Mouse (Mus musculus) MN1 (cell line): ENCODE data around the gene Ankar.

ENCODE experiments used
- DNase-seq: peaks from one replicate; pipeline ENCODE4 v3.0.0-alpha.2; 2016; ENCODE audit warnings: low spot score

Gene Ankar

GRCm38 (mm10) chr1:72711684-72712083 is 11.3 kb upstream of the Ankar start:
- DNase-seq = peak; percentile 35

GRCm38 (mm10) chr1:72710753-72711653 is 10.6 kb upstream of the Ankar start, which contains the start of gene Rpl37a:
Rpl37a (plus strand) TSS chr1:72711290.
- DNase-seq = peak; percentile 95

- DNase-seq = no peak
Observed at GRCm38 (mm10) chr1:72707525-72707924, 7.1 kb upstream of the Ankar start.

GRCm38 (mm10) chr1:72698651-72699050 is 1.7 kb downstream of the Ankar start:
- peak; percentile 69 for DNase-seq

GRCm38 (mm10) chr1:72696256-72696655 is 4.1 kb downstream of the Ankar start:
- peak; percentile 21 for DNase-seq

- DNase-seq = no peak
Observed at GRCm38 (mm10) chr1:72673070-72673469, 27.3 kb downstream of the Ankar start.

- no peak for DNase-seq
Observed at GRCm38 (mm10) chr1:72640658-72641410, 59.5 kb downstream of the Ankar start.

GRCm38 (mm10) chr1:72635221-72635620 is 65.2 kb downstream of the Ankar start:
- no peak for DNase-seq

- DNase-seq = no peak
Observed at GRCm38 (mm10) chr1:72612172-72612571, 88.2 kb downstream of the Ankar start.

- DNase-seq = no peak
Observed at GRCm38 (mm10) chr1:72609887-72610877, 90.2 kb downstream of the Ankar start.

- no peak for DNase-seq
Observed at GRCm38 (mm10) chr1:72609129-72609528, 91.2 kb downstream of the Ankar start.

- no peak for DNase-seq
Observed at GRCm38 (mm10) chr1:72606186-72606673, 94.1 kb downstream of the Ankar start.

- no peak for DNase-seq
Observed at GRCm38 (mm10) chr1:72602803-72603202, 97.6 kb downstream of the Ankar start.

GRCm38 (mm10) chr1:72602186-72602585 is 98.2 kb downstream of the Ankar start:
- no peak for DNase-seq

- no peak for DNase-seq
Observed at GRCm38 (mm10) chr1:72601233-72601632, 99.1 kb downstream of the Ankar start.

- DNase-seq = no peak
Observed at GRCm38 (mm10) chr1:72600778-72601177, 99.6 kb downstream of the Ankar start.

- peak; percentile 39 for DNase-seq
Observed at GRCm38 (mm10) chr1:72599146-72600101, 101.0 kb downstream of the Ankar start.

- peak; percentile 58 for DNase-seq
Observed at GRCm38 (mm10) chr1:72596231-72596630, 104.1 kb downstream of the Ankar start.

GRCm38 (mm10) chr1:72595686-72596085 is 104.7 kb downstream of the Ankar start:
- no peak for DNase-seq

GRCm38 (mm10) chr1:72593340-72593951 is 106.9 kb downstream of the Ankar start:
- DNase-seq = peak; percentile 89
